Mouse (Mus musculus): Measurements from ENCODE around the gene Tapbp. TPM values are rescaled to one million over a fixed set of nuclear protein-coding genes. Genes with fewer than 3 reads are reported as not detected.
"Not testable (repeated sequence)": the region's sequence is repeated elsewhere in the genome, so short reads cannot be mapped to it uniquely, and the experiment has no call there.

Gene Tapbp
- polyA plus RNA-seq, 1 experiment from 2014 or later: 27.6 TPM

DNA sequence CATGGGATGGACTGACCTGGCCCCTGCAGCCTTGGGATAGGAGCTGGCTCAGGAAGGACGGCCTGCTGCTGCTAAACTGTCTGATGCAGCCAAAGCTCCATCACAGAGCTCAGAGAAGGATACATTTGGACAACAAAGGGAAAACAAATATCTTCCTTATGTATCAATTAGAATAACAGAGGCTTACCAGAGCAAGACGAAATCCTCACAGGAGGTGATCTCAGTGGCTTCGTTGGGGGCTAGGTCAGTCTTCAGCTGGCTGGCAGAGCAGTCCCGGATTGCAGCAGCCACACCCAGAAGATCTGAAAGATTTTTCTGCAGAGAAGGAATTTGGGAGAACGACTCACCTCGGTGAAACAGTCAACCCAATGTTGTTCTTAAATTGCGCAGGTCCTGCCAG is 23.3 kb upstream of the Tapbp start:
- Histone ChIP-seq H3K9me3 (replicated peaks) (no peaks in the 10 kb centered on the region), H3K36me3 (peaks cover 4% of the 10 kb centered on the region; the same call in 1 of the 2 replicates), H3K4me3 (replicated peaks) (no peak overlapping the region), H3K9ac (no peak overlapping the region), H3K4me2 (no peak overlapping the region), H3K27ac (no peak overlapping the region), H3K27me3 (no peaks in the 10 kb centered on the region), H3K4me1 (replicated peaks) (peaks cover 28% of the 10 kb centered on the region)
- ATAC-seq (ENCODE audit: low read depth) (no peak), DNase-seq (no peak)
- 40% methylated on average over 7 of the region's 7 CpGs for WGBS (ENCODE audit: insufficient replicate concordance)

DNA sequence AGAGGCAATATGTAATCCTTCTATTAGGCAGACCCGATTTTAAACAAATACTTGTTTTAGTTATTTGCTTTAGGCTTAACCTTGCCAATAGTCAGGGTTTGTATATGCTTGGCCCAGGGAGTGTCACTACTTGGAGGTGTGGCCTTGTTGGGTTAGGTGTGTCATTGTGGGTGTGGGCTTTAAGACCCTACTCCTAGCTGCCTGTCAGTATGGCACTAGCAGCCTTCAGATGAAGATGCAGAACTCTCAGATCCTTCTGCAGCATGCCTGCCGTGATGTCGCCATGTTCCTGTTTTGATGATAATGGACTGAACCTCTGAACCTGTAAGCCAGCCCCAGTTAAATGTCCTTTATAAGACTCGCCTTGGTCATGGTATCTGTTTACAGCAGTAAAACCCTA is 22.7 kb upstream of the Tapbp start:
- H3K4me3 ChIP-seq (replicated peaks); H3K9me3 ChIP-seq (replicated peaks); H3K36me3 ChIP-seq; H3K4me2 ChIP-seq; H3K27ac ChIP-seq; DNase-seq; ATAC-seq (ENCODE audit: low read depth); H3K27me3 ChIP-seq; H3K9ac ChIP-seq: not testable (repeated sequence)
- WGBS (ENCODE audit: insufficient replicate concordance): 69% methylated on average over 4 of the region's 4 CpGs
- peaks cover 28% of the 10 kb centered on the region for H3K4me1 ChIP-seq (replicated peaks)

DNA sequence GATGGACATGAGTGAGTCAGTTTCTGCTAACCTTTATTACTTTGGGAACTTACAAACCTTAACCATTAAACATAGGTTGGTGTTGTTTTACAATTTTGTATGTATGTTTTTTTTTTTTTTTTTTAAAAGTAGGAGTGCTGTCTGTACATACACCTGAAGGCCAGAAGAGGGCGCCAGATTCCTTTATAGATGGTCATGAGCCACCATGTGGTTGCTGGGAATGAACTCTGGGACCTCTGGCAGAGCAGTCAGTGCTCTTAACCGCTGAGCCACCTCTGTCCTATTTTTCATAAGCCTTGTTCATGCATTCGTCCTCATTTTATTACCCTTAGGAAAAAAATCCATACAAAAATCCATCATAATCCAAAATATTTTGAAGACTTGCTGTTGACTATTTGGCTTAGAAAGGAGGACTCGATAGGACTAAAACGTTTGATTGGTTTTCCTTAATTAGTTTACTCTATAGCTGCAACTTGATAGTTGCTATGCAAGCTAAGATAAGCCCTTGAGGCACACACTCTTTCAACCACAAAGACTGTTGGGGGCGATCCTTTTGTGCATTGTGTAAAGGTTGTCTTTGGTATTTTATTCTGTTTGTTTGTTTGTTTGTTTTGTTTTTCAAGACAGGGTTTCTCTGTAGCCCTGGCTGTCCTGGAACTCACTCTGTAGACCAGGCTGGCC is 18.4 kb upstream of the Tapbp start:
- Histone ChIP-seq H3K9ac (no peak overlapping the region), H3K27ac (peak overlapping the region; percentile 93), H3K27me3 (no peaks in the 10 kb centered on the region), H3K4me3 (replicated peaks) (no peak overlapping the region), H3K4me1 (replicated peaks) (peaks cover 54% of the 10 kb centered on the region), H3K4me2 (no peak overlapping the region), H3K9me3 (replicated peaks) (no peaks in the 10 kb centered on the region), H3K36me3 (no peaks in the 10 kb centered on the region)
- DNase-seq (peak; percentile 52), ATAC-seq (ENCODE audit: low read depth) (no peak)
- 11% methylated on average over 6 of the region's 6 CpGs for WGBS (ENCODE audit: insufficient replicate concordance)

DNA sequence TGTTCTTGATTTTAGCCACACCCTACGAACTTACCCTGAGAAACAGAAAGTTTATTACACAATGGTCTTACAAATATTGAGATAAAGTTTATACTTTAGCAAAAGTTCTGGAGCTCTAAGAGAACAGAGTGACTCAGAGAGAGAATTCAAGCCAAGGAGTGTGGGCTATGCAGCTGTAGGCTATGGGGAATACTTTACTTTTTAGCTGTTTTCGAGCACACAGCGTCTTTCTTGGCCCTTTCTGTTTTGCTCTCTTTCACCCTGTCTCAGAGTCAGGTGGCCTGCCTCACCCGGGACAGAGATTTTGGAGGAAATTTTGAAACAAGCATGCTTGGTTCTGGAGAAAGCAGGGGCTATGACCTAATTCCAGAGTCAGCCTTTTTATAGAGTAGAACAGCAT is 17.5 kb upstream of the Tapbp start:
- ATAC-seq (ENCODE audit: low read depth); H3K36me3 ChIP-seq; DNase-seq; H3K4me2 ChIP-seq; H3K27me3 ChIP-seq; H3K4me3 ChIP-seq (replicated peaks); H3K9me3 ChIP-seq (replicated peaks): not testable (repeated sequence)
- H3K4me1 ChIP-seq (replicated peaks): peaks cover 64% of the 10 kb centered on the region
- peak overlapping the region; percentile 93 for H3K27ac ChIP-seq
- H3K9ac ChIP-seq: peak overlapping the region; percentile 41; the same call in 1 of the 2 replicates
- 70% methylated on average over 4 of the region's 4 CpGs for WGBS (ENCODE audit: insufficient replicate concordance)

- no peak overlapping the region for H3K4me3 ChIP-seq (replicated peaks)
- peak overlapping the region; percentile 59; the same call in 1 of the 2 replicates for H3K9ac ChIP-seq
- no peaks in the 10 kb centered on the region for H3K27me3 ChIP-seq
- no peaks in the 10 kb centered on the region for H3K9me3 ChIP-seq (replicated peaks)
- peak overlapping the region; percentile 93 for H3K27ac ChIP-seq
- peaks cover 76% of the 10 kb centered on the region for H3K4me1 ChIP-seq (replicated peaks)
- no peaks in the 10 kb centered on the region for H3K36me3 ChIP-seq
- DNase-seq (peak; percentile 61), ATAC-seq (ENCODE audit: low read depth) (peak; percentile 76)
- 6% methylated on average over 4 of the region's 4 CpGs for WGBS (ENCODE audit: insufficient replicate concordance)
- H3K4me2 ChIP-seq: peak overlapping the region; percentile 19
Measured at GRCm38 (mm10) chr17:33899642-33900041, 16.1 kb upstream of the Tapbp start.

- Histone ChIP-seq H3K4me3 (replicated peaks) (no peak overlapping the region), H3K36me3 (no peaks in the 10 kb centered on the region), H3K9ac (peak overlapping the region; percentile 59), H3K9me3 (replicated peaks) (no peaks in the 10 kb centered on the region), H3K4me2 (peak overlapping the region; percentile 19), H3K27ac (peak overlapping the region; percentile 93), H3K4me1 (replicated peaks) (peaks cover 80% of the 10 kb centered on the region), H3K27me3 (no peaks in the 10 kb centered on the region)
- 55% methylated on average over 7 of the region's 7 CpGs for WGBS (ENCODE audit: insufficient replicate concordance)
- peak; percentile 31 for ATAC-seq (ENCODE audit: low read depth)
- DNase-seq: no peak
Measured at GRCm38 (mm10) chr17:33900281-33900988, 15.3 kb upstream of the Tapbp start.

DNA sequence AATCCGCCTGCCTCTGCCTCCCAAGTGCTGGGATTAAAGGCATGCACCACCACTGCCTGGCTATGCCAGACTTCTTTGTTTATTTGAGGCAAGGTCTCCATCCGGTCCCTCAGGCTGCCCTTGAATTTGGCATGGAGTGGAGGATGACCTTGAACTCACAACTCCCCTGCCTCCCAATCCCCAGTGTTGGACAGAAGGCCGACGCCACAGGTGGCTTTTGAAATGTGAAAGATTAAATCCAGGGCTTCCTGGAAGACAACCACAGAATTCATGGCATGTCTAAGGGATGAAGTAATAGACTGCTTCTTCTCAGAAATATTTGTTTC is 14.7 kb upstream of the Tapbp start:
- peak overlapping the region; percentile 93 for H3K27ac ChIP-seq
- DNase-seq (no peak), ATAC-seq (ENCODE audit: low read depth) (no peak)
- no peaks in the 10 kb centered on the region for H3K36me3 ChIP-seq
- H3K4me1 ChIP-seq (replicated peaks): peaks cover 84% of the 10 kb centered on the region
- 75% methylated on average over 4 of the region's 4 CpGs for WGBS (ENCODE audit: insufficient replicate concordance)
- H3K9me3 ChIP-seq (replicated peaks): no peaks in the 10 kb centered on the region
- H3K4me3 ChIP-seq (replicated peaks): no peak overlapping the region
- H3K27me3 ChIP-seq: no peaks in the 10 kb centered on the region
- H3K4me2 ChIP-seq: no peak overlapping the region
- no peak overlapping the region for H3K9ac ChIP-seq

GRCm38 (mm10) chr17:33901653-33902052 is 14.0 kb upstream of the Tapbp start:
- Histone ChIP-seq H3K36me3 (no peaks in the 10 kb centered on the region), H3K27ac (peak overlapping the region; percentile 64), H3K9ac (no peak overlapping the region), H3K4me1 (replicated peaks) (peaks cover 87% of the 10 kb centered on the region), H3K27me3 (no peaks in the 10 kb centered on the region), H3K4me3 (replicated peaks) (no peak overlapping the region), H3K4me2 (no peak overlapping the region), H3K9me3 (replicated peaks) (no peaks in the 10 kb centered on the region)
- ATAC-seq (ENCODE audit: low read depth) (no peak), DNase-seq (no peak)
- WGBS (ENCODE audit: insufficient replicate concordance): 70% methylated on average over 4 of the region's 4 CpGs

- Histone ChIP-seq H3K4me2 (peak overlapping the region; percentile 18; the same call in 1 of the 2 replicates), H3K4me3 (replicated peaks) (no peak overlapping the region), H3K36me3 (no peaks in the 10 kb centered on the region), H3K9ac (0 out of 2 replicates have a peak overlapping the region, but pooled peaks have one; percentile 0), H3K27me3 (no peaks in the 10 kb centered on the region), H3K27ac (peak overlapping the region; percentile 64), H3K9me3 (replicated peaks) (no peaks in the 10 kb centered on the region), H3K4me1 (replicated peaks) (peaks cover 88% of the 10 kb centered on the region)
- DNase-seq: no peak
- WGBS (ENCODE audit: insufficient replicate concordance): 63% methylated on average over 4 of the region's 4 CpGs
- no peak for ATAC-seq (ENCODE audit: low read depth)
Measured at GRCm38 (mm10) chr17:33902079-33902478, 13.6 kb upstream of the Tapbp start.

- Histone ChIP-seq H3K4me1 (replicated peaks) (peaks cover 89% of the 10 kb centered on the region), H3K4me2 (peak overlapping the region; percentile 18; the same call in 1 of the 2 replicates), H3K27ac (peak overlapping the region; percentile 64), H3K27me3 (no peaks in the 10 kb centered on the region), H3K36me3 (no peaks in the 10 kb centered on the region), H3K9me3 (replicated peaks) (no peaks in the 10 kb centered on the region), H3K9ac (0 out of 2 replicates have a peak overlapping the region, but pooled peaks have one; percentile 0), H3K4me3 (replicated peaks) (no peak overlapping the region)
- DNase-seq (no peak), ATAC-seq (ENCODE audit: low read depth) (no peak)
- WGBS (ENCODE audit: insufficient replicate concordance): 14% methylated on average over 7 of the region's 7 CpGs
Measured at GRCm38 (mm10) chr17:33902491-33902890, 13.2 kb upstream of the Tapbp start.

GRCm38 (mm10) chr17:33903911-33904651 is 11.6 kb upstream of the Tapbp start:
- not testable (repeated sequence) for H3K4me3 ChIP-seq (replicated peaks); DNase-seq; H3K9me3 ChIP-seq (replicated peaks); H3K27me3 ChIP-seq; ATAC-seq (ENCODE audit: low read depth); H3K36me3 ChIP-seq; H3K4me2 ChIP-seq
- 61% methylated on average over 6 of the region's 6 CpGs for WGBS (ENCODE audit: insufficient replicate concordance)
- Histone ChIP-seq H3K4me1 (replicated peaks) (peaks cover 87% of the 10 kb centered on the region), H3K27ac (peak overlapping the region; percentile 64), H3K9ac (0 out of 2 replicates have a peak overlapping the region, but pooled peaks have one; percentile 26)
